Mouse (Mus musculus) embryonic facial prominence, embryonic 15.5 days (tissue): ENCODE results near the gene Slc34a2. TPM values are rescaled to one million over a fixed set of nuclear protein-coding genes. Genes with fewer than 3 reads are reported as not detected.

Experiments
- ATAC-seq: fragments of 200-750 bp; cut with Nextera tagmentation; 2 replicates; pipeline ENCODE4 v1.8.0; 2017; ENCODE audit warnings: low read depth, moderate TSS enrichment; ENCODE audit not compliant: insufficient number of reproducible peaks, low FRiP score, low TSS enrichment
- H3K27ac ChIP-seq: fragments of 300-500 bp; sonication (generic); replicated peaks from 2 replicates; pipeline ENCODE4 v1.5.1; 2015; ENCODE audit warnings: mild to moderate bottlenecking, inconsistent platforms
- H3K27me3 ChIP-seq: fragments of 300-500 bp; sonication (generic); 2 replicates; pipeline ENCODE4 v1.6.1; 2015; ENCODE audit warnings: inconsistent platforms
- H3K36me3 ChIP-seq: fragments of 300-500 bp; sonication (generic); 2 replicates; pipeline ENCODE4 v1.6.1; 2015; ENCODE audit warnings: mild to moderate bottlenecking, inconsistent platforms
- H3K4me1 ChIP-seq: fragments of 300-500 bp; sonication (generic); 2 replicates; pipeline ENCODE4 v1.6.1; 2015; ENCODE audit warnings: inconsistent platforms
- H3K4me2 ChIP-seq: fragments of 300-500 bp; sonication (generic); replicated peaks from 2 replicates; pipeline ENCODE4 v1.6.1; 2015; ENCODE audit warnings: mild to moderate bottlenecking, inconsistent platforms
- H3K4me3 ChIP-seq: fragments of 300-500 bp; sonication (generic); replicated peaks from 2 replicates; pipeline ENCODE4 v1.5.1; 2015; ENCODE audit warnings: mild to moderate bottlenecking, inconsistent platforms
- H3K9ac ChIP-seq: fragments of 300-500 bp; sonication (generic); 2 replicates; pipeline ENCODE4 v1.6.1; 2015; ENCODE audit warnings: inconsistent platforms
- H3K9me3 ChIP-seq: fragments of 300-500 bp; sonication (generic); replicated peaks from 2 replicates; pipeline ENCODE4 v1.6.1; 2016; ENCODE audit warnings: inconsistent platforms
- WGBS: fragments of 180-500 bp; shearing (Covaris S2); methylation state at CpG from one replicate; pipeline ENCODE4 v1.1.7; 2015; 5-methylcytosine and 5-hydroxymethylcytosine counted together
- polyA plus RNA-seq: library from polyadenylated mRNA; unstranded; fragments of >200 nt; fragmentation: Nextera tagmentation; extraction: Ambion mirVana; gene quantifications from 2 replicates; pipeline ENCODE4 v1.2.1, GENCODE M21; 2015

The Slc34a2 gene
- polyA plus RNA-seq, 1 experiment from 2014 or later = 1.4 TPM

DNA sequence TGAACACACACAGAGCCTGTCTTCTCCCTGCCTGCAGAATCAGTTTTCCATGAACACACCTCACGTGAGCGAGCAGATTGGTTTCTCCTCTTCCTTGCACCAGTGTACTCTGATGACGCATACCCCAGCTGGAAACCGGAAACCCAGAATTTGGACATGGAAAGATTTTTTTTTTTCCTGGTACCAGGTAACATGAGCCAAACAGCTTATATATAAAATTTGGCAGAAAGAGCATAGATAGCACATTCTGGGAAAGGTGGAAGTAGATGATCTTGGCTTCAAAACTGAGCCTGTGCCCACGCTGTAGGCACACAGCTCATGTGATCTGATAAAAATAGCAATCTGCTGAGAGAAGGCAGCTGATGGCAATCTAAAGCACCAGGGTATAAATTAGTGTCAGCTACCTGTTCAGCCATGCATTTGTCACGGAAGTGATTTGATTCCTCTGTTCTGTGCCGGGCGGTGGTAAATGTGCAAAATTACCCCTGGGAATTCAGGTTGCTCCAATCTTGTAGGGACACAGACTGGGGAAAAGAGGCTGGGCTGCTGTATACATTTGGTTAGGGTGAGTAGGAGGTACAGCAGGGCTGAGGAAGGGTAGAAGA lies 35.2 kb upstream of the Slc34a2 start:
- H3K27ac ChIP-seq = no peak overlapping the region
- no peaks in the 10 kb centered on the region for H3K9me3 ChIP-seq
- no peak overlapping the region for H3K4me2 ChIP-seq
- no peak overlapping the region for H3K4me3 ChIP-seq
- H3K36me3 ChIP-seq = no peaks in the 10 kb centered on the region
- no peak for ATAC-seq
- no peak overlapping the region for H3K9ac ChIP-seq
- no peaks in the 10 kb centered on the region for H3K27me3 ChIP-seq
- no peaks in the 10 kb centered on the region for H3K4me1 ChIP-seq
- 41% methylated on average over 8 of the region's 8 CpGs for WGBS

DNA sequence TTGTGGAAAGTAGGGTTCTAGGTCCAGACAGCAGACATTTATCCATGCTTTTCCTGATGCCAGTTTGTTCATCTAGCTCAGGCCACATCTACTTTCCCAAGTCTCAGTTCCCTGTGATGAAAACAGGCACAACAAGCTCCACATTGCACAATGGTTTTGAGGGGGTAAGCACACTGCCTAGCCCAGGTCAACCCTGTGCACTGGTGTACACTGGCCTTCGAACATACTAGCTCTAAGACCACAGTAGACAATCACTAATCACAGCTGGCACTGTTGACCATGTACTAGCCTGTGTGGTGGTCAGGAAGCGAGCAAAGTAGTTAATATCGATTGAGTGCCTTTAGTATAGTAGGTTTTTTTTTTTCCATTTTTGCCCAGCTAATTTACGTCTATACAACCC lies 34.4 kb upstream of the Slc34a2 start:
- Histone ChIP-seq H3K9me3 (no peaks in the 10 kb centered on the region), H3K4me3 (no peak overlapping the region), H3K27me3 (no peaks in the 10 kb centered on the region), H3K4me2 (no peak overlapping the region), H3K27ac (no peak overlapping the region), H3K9ac (no peak overlapping the region), H3K4me1 (no peaks in the 10 kb centered on the region), H3K36me3 (no peaks in the 10 kb centered on the region)
- 78% methylated on average over 4 of the region's 4 CpGs for WGBS
- no peak for ATAC-seq

DNA sequence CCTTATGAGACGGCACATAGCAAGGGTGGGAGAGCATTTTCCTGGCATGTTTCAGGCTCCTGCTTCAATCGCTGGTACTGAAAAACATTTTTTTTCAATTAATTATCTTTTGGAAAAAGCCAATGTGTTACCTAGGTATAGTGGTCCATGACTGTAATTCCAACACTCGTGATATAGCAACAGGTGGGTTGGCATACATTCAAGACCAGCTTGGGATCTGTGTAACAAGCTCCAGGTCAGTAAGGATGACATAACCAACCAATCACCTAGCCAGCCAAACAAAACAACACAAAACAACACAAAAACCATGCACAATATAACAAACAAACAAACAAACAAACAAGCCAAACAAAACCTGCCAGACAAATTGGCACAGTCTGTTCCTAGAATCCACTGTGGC lies 33.9 kb upstream of the Slc34a2 start:
- Histone ChIP-seq H3K9ac (no peak overlapping the region), H3K4me2 (no peak overlapping the region), H3K27ac (no peak overlapping the region), H3K4me1 (no peaks in the 10 kb centered on the region), H3K36me3 (no peaks in the 10 kb centered on the region), H3K9me3 (no peaks in the 10 kb centered on the region), H3K27me3 (no peaks in the 10 kb centered on the region), H3K4me3 (no peak overlapping the region)
- WGBS = 75% methylated on average over 3 of the region's 3 CpGs
- ATAC-seq = no peak

DNA sequence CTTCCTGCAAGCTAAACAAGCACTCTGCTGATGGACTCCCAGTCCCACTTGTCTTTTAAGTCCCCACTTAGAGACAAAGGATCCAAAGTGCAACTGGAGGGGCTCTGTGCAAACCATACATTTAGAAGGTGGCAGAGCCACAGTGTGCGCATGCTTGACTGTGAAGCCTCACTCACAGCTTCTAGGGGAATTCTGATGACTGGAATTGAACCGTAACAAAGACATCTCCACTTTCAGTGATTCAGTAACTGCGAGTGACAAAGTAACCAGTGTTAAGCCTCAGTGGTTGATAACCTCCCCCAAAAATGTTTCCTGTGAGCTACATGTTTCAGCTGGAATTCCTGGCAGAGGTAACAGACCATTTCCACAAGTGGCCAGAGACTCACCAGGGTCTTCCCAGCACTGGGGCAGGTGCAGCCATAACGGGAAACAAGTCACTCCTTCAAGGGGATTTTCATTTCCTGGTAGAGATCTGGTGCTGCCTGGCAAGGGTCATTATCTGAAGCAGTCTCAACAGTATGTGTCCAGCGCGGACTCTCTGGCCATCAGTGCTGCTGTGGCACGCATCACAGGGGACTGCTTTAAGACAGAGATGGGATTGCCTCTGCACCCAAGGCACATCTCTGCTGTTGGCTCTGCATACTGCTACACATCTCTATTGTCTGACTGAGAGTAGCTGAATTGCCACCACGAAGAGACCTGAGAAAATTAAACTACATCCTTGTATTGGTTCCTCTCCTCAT lies 28.7 kb upstream of the Slc34a2 start:
- no peak for ATAC-seq

DNA sequence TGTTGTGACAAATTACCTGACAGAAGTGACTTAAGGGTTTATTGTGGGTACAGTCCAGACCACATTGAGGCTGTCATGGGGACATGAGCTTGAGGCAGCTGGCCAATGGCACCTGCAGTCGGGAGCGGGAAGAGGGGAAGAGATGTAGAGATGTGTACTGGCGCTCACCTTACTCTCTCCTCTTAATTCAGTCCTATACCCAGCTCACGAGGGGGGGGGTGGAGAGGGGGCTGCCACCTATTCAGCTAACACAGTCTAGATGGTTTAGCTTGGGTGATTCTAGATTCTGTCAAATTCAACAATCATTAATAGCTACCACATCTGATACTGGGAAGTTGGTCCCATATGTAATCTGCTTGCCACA lies 28.1 kb upstream of the Slc34a2 start:
- H3K9ac ChIP-seq = no peak overlapping the region

More for the DNA sequence above, 28.7 kb upstream of the Slc34a2 start:
- no peak overlapping the region for H3K9ac ChIP-seq
- no peaks in the 10 kb centered on the region for H3K36me3 ChIP-seq
- no peak overlapping the region for H3K4me3 ChIP-seq
- H3K9me3 ChIP-seq = no peaks in the 10 kb centered on the region
- no peak overlapping the region for H3K4me2 ChIP-seq
- H3K4me1 ChIP-seq = no peaks in the 10 kb centered on the region; the same call in 1 of the 2 replicates
- no peak overlapping the region for H3K27ac ChIP-seq
- 80% methylated on average over 8 of the region's 8 CpGs for WGBS
- no peaks in the 10 kb centered on the region for H3K27me3 ChIP-seq

DNA sequence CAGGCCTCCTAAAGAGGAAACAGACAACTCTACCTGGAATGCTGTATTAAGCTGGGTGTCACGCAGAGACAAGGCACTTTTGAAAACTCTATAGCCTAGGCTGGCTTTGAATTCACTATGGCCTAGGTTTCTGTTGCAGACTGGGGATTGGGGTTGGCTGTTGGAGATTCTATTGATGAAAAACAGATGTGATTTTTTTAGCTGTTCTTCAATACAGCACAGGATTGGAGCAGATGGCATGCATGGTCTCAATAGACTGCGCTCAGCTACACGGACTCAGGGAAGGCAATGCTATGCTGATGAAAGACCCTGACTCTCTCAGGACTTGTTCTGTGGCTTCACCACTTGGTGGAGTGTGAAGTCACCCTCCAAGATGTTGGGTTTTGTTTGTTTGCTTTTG lies 26.6 kb upstream of the Slc34a2 start:
- peak; percentile 54; the same call in 1 of the 2 replicates for ATAC-seq
- Histone ChIP-seq H3K27ac (no peak overlapping the region), H3K9ac (no peak overlapping the region), H3K36me3 (no peaks in the 10 kb centered on the region), H3K27me3 (no peaks in the 10 kb centered on the region), H3K4me1 (no peaks in the 10 kb centered on the region; the same call in 1 of the 2 replicates), H3K4me3 (no peak overlapping the region), H3K9me3 (no peaks in the 10 kb centered on the region), H3K4me2 (no peak overlapping the region)
- WGBS = 33% methylated on average over 3 of the region's 3 CpGs

More for the DNA sequence above, 28.1 kb upstream of the Slc34a2 start:
- H3K4me3 ChIP-seq = no peak overlapping the region
- no peaks in the 10 kb centered on the region for H3K9me3 ChIP-seq
- H3K4me1 ChIP-seq = no peaks in the 10 kb centered on the region; the same call in 1 of the 2 replicates
- 81% methylated on average over 4 of the region's 4 CpGs for WGBS
- no peak for ATAC-seq
- no peak overlapping the region for H3K4me2 ChIP-seq
- no peaks in the 10 kb centered on the region for H3K27me3 ChIP-seq
- H3K27ac ChIP-seq = no peak overlapping the region
- no peaks in the 10 kb centered on the region for H3K36me3 ChIP-seq

DNA sequence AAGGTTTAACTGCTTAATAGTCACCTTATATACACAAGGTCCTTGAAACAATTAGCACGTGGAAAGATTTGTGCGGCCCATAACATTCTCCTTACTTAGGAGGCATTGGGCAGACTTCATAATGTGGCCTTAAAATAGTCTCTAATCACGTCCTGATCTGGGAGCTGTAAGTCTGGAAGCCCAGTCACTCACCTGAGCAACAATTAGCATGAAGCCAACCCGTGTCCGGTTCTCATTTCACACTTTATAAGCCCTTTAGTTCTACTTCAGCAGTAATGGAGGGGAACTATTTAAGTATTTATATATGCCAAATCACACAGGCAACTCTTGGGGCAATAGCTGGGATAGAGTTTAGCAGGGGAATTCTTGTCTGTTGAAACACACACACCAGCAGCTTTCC lies 21.3 kb upstream of the Slc34a2 start:
- Histone ChIP-seq H3K4me2 (no peak overlapping the region), H3K27ac (no peak overlapping the region), H3K4me3 (no peak overlapping the region), H3K27me3 (no peaks in the 10 kb centered on the region), H3K4me1 (no peaks in the 10 kb centered on the region), H3K9me3 (no peaks in the 10 kb centered on the region), H3K36me3 (no peaks in the 10 kb centered on the region), H3K9ac (no peak overlapping the region)
- no peak for ATAC-seq
- 66% methylated on average over 5 of the region's 5 CpGs for WGBS

DNA sequence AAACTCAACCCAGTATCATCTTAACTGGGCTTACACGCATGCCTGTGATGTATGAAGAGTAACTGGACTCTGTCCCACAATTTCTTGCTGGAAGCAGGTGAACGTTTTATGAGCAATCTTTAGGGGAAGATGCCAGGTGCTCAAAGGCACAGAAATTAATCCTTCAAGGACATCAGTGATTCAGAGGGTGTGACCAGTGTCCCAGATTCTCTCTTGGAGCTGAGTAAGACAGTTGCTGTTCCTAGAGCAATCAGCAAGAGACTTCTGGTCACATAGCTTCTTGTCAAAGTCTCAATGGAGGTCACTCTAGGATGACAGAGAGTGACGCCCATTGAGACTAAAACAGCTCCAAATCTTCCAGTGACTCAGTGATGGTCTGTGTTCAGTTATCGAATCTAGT lies 19.6 kb upstream of the Slc34a2 start:
- no peak for ATAC-seq
- Histone ChIP-seq H3K4me2 (no peak overlapping the region), H3K9me3 (no peaks in the 10 kb centered on the region), H3K36me3 (no peaks in the 10 kb centered on the region), H3K4me1 (no peaks in the 10 kb centered on the region), H3K27ac (no peak overlapping the region), H3K4me3 (no peak overlapping the region), H3K27me3 (no peaks in the 10 kb centered on the region), H3K9ac (no peak overlapping the region)
- 78% methylated on average over 4 of the region's 4 CpGs for WGBS

DNA sequence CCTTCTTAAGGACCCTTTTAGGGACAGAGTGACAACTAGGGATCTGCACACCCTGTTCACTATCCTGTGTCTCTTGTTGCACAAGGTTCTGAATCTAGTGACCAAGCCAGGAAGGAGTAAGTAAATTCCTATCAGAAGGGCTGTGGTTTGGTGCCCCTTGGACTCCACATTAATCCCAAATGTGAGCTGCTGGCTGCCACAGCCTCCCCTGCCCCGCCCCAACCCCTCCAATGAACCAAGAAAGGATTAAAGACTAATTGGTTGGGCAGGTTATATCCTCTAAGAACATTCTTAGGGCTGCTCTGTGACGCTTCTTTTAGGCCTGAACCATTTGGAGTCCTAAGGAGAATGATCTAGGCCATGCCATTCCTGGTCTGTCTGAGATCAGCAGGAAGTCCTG lies 14.4 kb upstream of the Slc34a2 start:
- H3K27me3 ChIP-seq = no peaks in the 10 kb centered on the region
- H3K4me3 ChIP-seq = no peak overlapping the region
- H3K9ac ChIP-seq = no peak overlapping the region
- no peaks in the 10 kb centered on the region for H3K4me1 ChIP-seq
- no peak overlapping the region for H3K27ac ChIP-seq
- no peak for ATAC-seq
- no peak overlapping the region for H3K4me2 ChIP-seq
- no peaks in the 10 kb centered on the region for H3K9me3 ChIP-seq
- WGBS = 59% methylated on average over 2 of the region's 2 CpGs
- no peaks in the 10 kb centered on the region for H3K36me3 ChIP-seq

DNA sequence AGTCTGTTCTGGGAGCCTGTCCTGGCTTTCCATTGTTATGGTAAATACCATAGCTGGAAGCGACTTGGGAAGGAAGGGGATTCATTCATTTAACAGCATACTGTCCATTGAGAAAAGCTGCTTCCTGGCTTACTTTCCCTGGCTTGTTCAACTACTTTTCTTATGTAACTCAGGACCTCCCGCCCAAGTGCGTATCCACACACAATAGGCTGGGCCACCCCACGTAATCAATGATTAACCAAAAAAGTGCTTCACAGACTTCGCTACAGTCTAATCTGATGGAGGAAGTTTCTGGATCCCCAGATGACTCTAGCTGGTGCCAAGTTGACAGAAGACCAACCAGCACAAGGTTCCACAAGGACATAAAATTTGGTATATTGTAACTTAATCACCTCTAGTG lies 14.0 kb upstream of the Slc34a2 start:
- ATAC-seq = no peak
- Histone ChIP-seq H3K9ac (no peak overlapping the region), H3K4me1 (no peaks in the 10 kb centered on the region), H3K27ac (no peak overlapping the region), H3K4me2 (no peak overlapping the region), H3K4me3 (no peak overlapping the region), H3K9me3 (no peaks in the 10 kb centered on the region), H3K36me3 (no peaks in the 10 kb centered on the region), H3K27me3 (no peaks in the 10 kb centered on the region)
- 68% methylated on average over 5 of the region's 5 CpGs for WGBS

DNA sequence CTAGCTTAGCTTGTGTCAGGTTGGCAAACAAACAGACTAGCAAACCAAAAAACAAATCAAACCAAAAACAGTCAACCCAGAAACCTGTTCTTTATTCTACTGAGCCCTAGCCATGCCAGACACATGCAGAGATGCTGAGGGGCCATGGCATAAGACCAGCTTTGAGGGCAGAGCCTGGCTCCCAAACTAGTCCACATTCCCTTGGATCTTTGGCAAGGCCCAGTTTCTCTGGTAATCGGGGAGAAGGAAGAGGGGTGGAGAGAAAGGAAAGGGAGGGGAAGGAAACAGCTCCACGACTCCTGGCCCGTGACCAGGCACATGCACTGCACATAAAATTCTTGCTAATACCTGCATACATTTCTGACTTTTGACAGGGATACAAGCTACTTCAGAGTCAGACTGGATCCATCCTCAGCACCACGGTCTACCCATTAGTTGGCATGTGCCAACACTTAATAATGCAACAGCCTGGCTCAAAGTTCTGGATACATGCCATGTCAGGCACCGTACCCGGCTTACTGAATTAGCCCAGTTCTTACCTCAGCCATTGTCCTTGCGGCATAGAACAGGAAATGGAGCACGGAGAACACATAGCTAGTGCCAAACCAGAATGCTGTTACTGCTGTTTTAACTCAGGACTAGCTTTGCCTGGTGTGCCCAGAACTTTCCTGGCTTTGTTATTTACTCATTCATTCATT lies 12.5 kb upstream of the Slc34a2 start:
- Histone ChIP-seq H3K9ac (no peak overlapping the region), H3K4me3 (no peak overlapping the region), H3K27ac (no peak overlapping the region), H3K27me3 (no peaks in the 10 kb centered on the region), H3K4me1 (no peaks in the 10 kb centered on the region), H3K36me3 (no peaks in the 10 kb centered on the region), H3K9me3 (no peaks in the 10 kb centered on the region), H3K4me2 (no peak overlapping the region)
- ATAC-seq = no peak
- 77% methylated on average over 8 of the region's 8 CpGs for WGBS
